ENCODE assay signal across 8 mouse cellular contexts in genomic region chr8:126592771-126593571, GRCm38 (mm10). TPM values are rescaled to one million over a fixed set of nuclear protein-coding genes. Genes with fewer than 3 reads are reported as not detected.
DNase-seq lines count a peak whose midpoint lies in the region; ATAC-seq and TF ChIP-seq lines count a peak whose summit lies in the region.

No protein-coding gene starts in this region.

- no peaks in the 10 kb centered on the region for H3K9me3 ChIP-seq in forebrain, embryonic 16.5 days (ENCODE audit: control insufficient read depth, low read length)
- H3K9me3 ChIP-seq in intestine, embryonic 16.5 days (ENCODE audit: control insufficient read depth, low read length): no peaks in the 10 kb centered on the region
- H3K9me3 ChIP-seq in lung, postnatal 0 days (ENCODE audit: low read length): no peaks in the 10 kb centered on the region

- no peaks in the 10 kb centered on the region for H3K27me3 ChIP-seq in forebrain, embryonic 16.5 days (replicated peaks; ENCODE audit: control insufficient read depth, insufficient read depth, low read length)
- no peaks in the 10 kb centered on the region for H3K27me3 ChIP-seq in intestine, embryonic 16.5 days (replicated peaks; ENCODE audit: control insufficient read depth, insufficient read depth, low read length)
- H3K27me3 ChIP-seq in lung, postnatal 0 days (replicated peaks; ENCODE audit: insufficient read depth, low read length): no peaks in the 10 kb centered on the region

- peak overlapping the region; percentile 99 for H3K27ac ChIP-seq in forebrain, embryonic 16.5 days (ENCODE audit: low read length)
- H3K27ac ChIP-seq in intestine, embryonic 16.5 days (ENCODE audit: low read length): peak overlapping the region; percentile 99
- peak overlapping the region; percentile 100 for H3K27ac ChIP-seq in lung, postnatal 0 days (ENCODE audit: low read length)

- no peaks in the 10 kb centered on the region for H3K36me3 ChIP-seq in forebrain, embryonic 16.5 days (ENCODE audit: control insufficient read depth, insufficient read depth)
- H3K36me3 ChIP-seq in intestine, embryonic 16.5 days (ENCODE audit: control insufficient read depth, insufficient read depth, low read length): peaks cover 4% of the 10 kb centered on the region
- peaks cover 9% of the 10 kb centered on the region for H3K36me3 ChIP-seq in lung, postnatal 0 days (ENCODE audit: insufficient read depth, low read length)

- H3K9ac ChIP-seq in forebrain, embryonic 16.5 days (replicated peaks; ENCODE audit: low read depth, low read length): peak overlapping the region; percentile 77
- peak overlapping the region; percentile 100 for H3K9ac ChIP-seq in intestine, embryonic 16.5 days (ENCODE audit: low read depth, low read length)
- peak overlapping the region; percentile 99 for H3K9ac ChIP-seq in lung, postnatal 0 days (replicated peaks; ENCODE audit: low read depth)

- peak; percentile 45 for DNase-seq in spleen, adult 12 weeks (ENCODE audit: low spot score)
- no peak for DNase-seq in spleen, postnatal 14 days (ENCODE audit: low spot score in 2 of 2)
- DNase-seq in cerebellum, adult 11-12 months: peak; percentile 72
- peak; percentile 43 for DNase-seq in lung, postnatal 0 days (ENCODE audit: low spot score)
- DNase-seq in spleen, postnatal 10 days (ENCODE audit: low spot score in 2 of 2): peak; percentile 63 to 73

- no peak for TF ChIP-seq CTCF in lung, postnatal 0 days (IDR thresholded peaks at IDR 0.05)

- no peak for ATAC-seq in forebrain, embryonic 16.5 days
- ATAC-seq in intestine, embryonic 16.5 days: no peak
- no peak for ATAC-seq in lung, postnatal 0 days
- no peak for ATAC-seq in monocyte, adult 5-6 weeks (replicated peaks; ENCODE audit: insufficient number of reproducible peaks, low FRiP score, low TSS enrichment, poor library complexity, severe bottlenecking)

- no peak for TF ChIP-seq EP300 in lung, postnatal 0 days (IDR thresholded peaks at IDR 0.05)

- peak overlapping the region; percentile 94 for H3K4me2 ChIP-seq in forebrain, embryonic 16.5 days (ENCODE audit: low read length)
- peak overlapping the region; percentile 81 for H3K4me2 ChIP-seq in intestine, embryonic 16.5 days (ENCODE audit: low read depth, low read length)
- peak overlapping the region; percentile 90 for H3K4me2 ChIP-seq in lung, postnatal 0 days (replicated peaks; ENCODE audit: low read depth, low read length)

- H3K4me1 ChIP-seq in forebrain, embryonic 16.5 days (replicated peaks; ENCODE audit: control insufficient read depth, insufficient read depth, low read length): peaks cover 52% of the 10 kb centered on the region
- H3K4me1 ChIP-seq in intestine, embryonic 16.5 days (ENCODE audit: control insufficient read depth, insufficient read depth, low read length): peaks cover 31% of the 10 kb centered on the region
- H3K4me1 ChIP-seq in lung, postnatal 0 days (ENCODE audit: insufficient read depth, low read depth, low read length): peaks cover 22% of the 10 kb centered on the region

- H3K4me3 ChIP-seq in forebrain, embryonic 16.5 days (replicated peaks; ENCODE audit: low read length): peak overlapping the region; percentile 81
- peak overlapping the region; percentile 100 for H3K4me3 ChIP-seq in intestine, embryonic 16.5 days (ENCODE audit: low read length)
- peak overlapping the region; percentile 100 for H3K4me3 ChIP-seq in lung, postnatal 0 days (ENCODE audit: low read depth, low read length)

- whole genome bisulfite sequencing in forebrain, embryonic 16.5 days: under 1% methylated on average over 100 of the region's 113 CpGs
- 0% methylated on average over 89 of the region's 113 CpGs for WGBS in intestine, embryonic 16.5 days
- 1% methylated on average over 58 of the region's 113 CpGs for WGBS in lung, postnatal 0 days

RNA-seq across cellular contexts. Expression of gene Irf2bp2, which starts 0.8 kb away (rescaled TPM):
- polyA plus RNA-seq in forebrain, embryonic 16.5 days (2015; fragmentation: Nextera tagmentation; extraction: Ambion mirVana): 10.1 and 10.7 TPM in 2 replicates
- 11.5 and 11.9 TPM in 2 replicates for polyA plus RNA-seq in intestine, embryonic 16.5 days (2015; fragmentation: Nextera tagmentation; extraction: Ambion mirVana)
- 19.5 and 24.1 TPM in 2 replicates for polyA plus RNA-seq in lung, postnatal 0 days (2015; fragmentation: Nextera tagmentation; extraction: Ambion mirVana)
- 41.2 to 53.3 TPM (median 48.5 TPM) in 3 replicates for total RNA-seq in monocyte, adult 5-6 weeks (2017)

Comparison
In these comparisons a context has a peak if more than half of its experiments do, and no peak if none do; other contexts are left out.
1. DNase-seq: peak in spleen, adult 12 weeks (single experiment), cerebellum, adult 11-12 months (single experiment), lung, postnatal 0 days (single experiment) and spleen, postnatal 10 days (2 of 2); none in spleen, postnatal 14 days (0 of 2).
2. Peak in every context shown above with its lines, with median percentiles within 50 percentile points of each other: H3K27ac ChIP-seq, H3K4me2 ChIP-seq, H3K4me3 ChIP-seq and H3K9ac ChIP-seq.